Mouse (Mus musculus): ENCODE results near the gene Krtcap2. TPM values are rescaled to one million over a fixed set of nuclear protein-coding genes. Genes with fewer than 3 reads are reported as not detected.
"Not testable (repeated sequence)": the region's sequence is repeated elsewhere in the genome, so short reads cannot be mapped to it uniquely, and the experiment has no call there.

Gene Krtcap2
- polyA plus RNA-seq, 1 experiment = 299 TPM

- H3K36me3 ChIP-seq (ENCODE audit: control insufficient read depth, insufficient read depth) = peaks cover 43% of the 10 kb centered on the region
Observed at GRCm38 (mm10) chr3:89210731-89211130, 35.0 kb upstream of the Krtcap2 start.

GRCm38 (mm10) chr3:89213803-89214530 is 31.8 kb upstream of the Krtcap2 start:
- peaks cover 11% of the 10 kb centered on the region for H3K79me3 ChIP-seq (ENCODE audit: low read depth)
- H3K27me3 ChIP-seq (ENCODE audit: control insufficient read depth, insufficient read depth, insufficient read length) = no peaks in the 10 kb centered on the region
- H3ac ChIP-seq (ENCODE audit: control insufficient read depth, insufficient read length, low read depth) = peak overlapping the region; percentile 86
- peaks cover 19% of the 10 kb centered on the region for H3K36me3 ChIP-seq (ENCODE audit: control insufficient read depth, insufficient read depth)
- H3K79me2 ChIP-seq (ENCODE audit: control insufficient read depth, insufficient read depth) = peaks cover 31% of the 10 kb centered on the region
- TF ChIP-seq MYOD1 (IDR thresholded peaks at IDR 0.05; ENCODE audit: control insufficient read depth, insufficient read length, low read depth) (no peak), FOSL1 (IDR thresholded peaks at IDR 0.05; ENCODE audit: insufficient read depth, low read length, poor library complexity, severe bottlenecking) (no peak), MAX (IDR thresholded peaks at IDR 0.05) (no peak), CTCF (IDR thresholded peaks at IDR 0.05; ENCODE audit: control insufficient read depth, insufficient read depth, insufficient read length) (no peak), CEBPB (IDR thresholded peaks at IDR 0.05; ENCODE audit: low read depth) (no peak), MYOG (IDR thresholded peaks at IDR 0.05; ENCODE audit: control insufficient read depth, extremely low read depth, insufficient read length) (no peak), USF1 (IDR thresholded peaks at IDR 0.05; ENCODE audit: low read depth) (no peak)
- peak overlapping the region; percentile 91 for H3K4me3 ChIP-seq (ENCODE audit: insufficient read depth, poor library complexity, severe bottlenecking)

More at GRCm38 (mm10) chr3:89210731-89211130, 35.0 kb upstream of the Krtcap2 start:
- no peak for TF ChIP-seq MYOD1 (IDR thresholded peaks at IDR 0.05; ENCODE audit: control insufficient read depth, insufficient read length, low read depth)
- TF ChIP-seq MYOG (IDR thresholded peaks at IDR 0.05; ENCODE audit: control insufficient read depth, extremely low read depth, insufficient read length) = no peak
- TF ChIP-seq USF1 (IDR thresholded peaks at IDR 0.05; ENCODE audit: low read depth) = no peak
- no peak for TF ChIP-seq MAX (IDR thresholded peaks at IDR 0.05)
- TF ChIP-seq CTCF (IDR thresholded peaks at IDR 0.05; ENCODE audit: control insufficient read depth, insufficient read depth, insufficient read length) = no peak
- no peaks in the 10 kb centered on the region for H3K27me3 ChIP-seq (ENCODE audit: control insufficient read depth, insufficient read depth, insufficient read length)
- peaks cover 31% of the 10 kb centered on the region for H3K79me2 ChIP-seq (ENCODE audit: control insufficient read depth, insufficient read depth)
- H3K79me3 ChIP-seq (ENCODE audit: low read depth) = peaks cover 11% of the 10 kb centered on the region
- H3ac ChIP-seq (ENCODE audit: control insufficient read depth, insufficient read length, low read depth) = no peak overlapping the region
- H3K4me3 ChIP-seq (ENCODE audit: insufficient read depth, poor library complexity, severe bottlenecking) = no peak overlapping the region

- H3K4me3 ChIP-seq (ENCODE audit: insufficient read depth, poor library complexity, severe bottlenecking) = peak within 1 kb of the TSS; percentile 91
- peaks cover 11% of the 10 kb centered on the region for H3K79me3 ChIP-seq (ENCODE audit: low read depth)
- H3ac ChIP-seq (ENCODE audit: control insufficient read depth, insufficient read length, low read depth) = peak within 1 kb of the TSS; percentile 86
- H3K27me3 ChIP-seq (ENCODE audit: control insufficient read depth, insufficient read depth, insufficient read length) = no peaks in the 10 kb centered on the region
- peaks cover 13% of the 10 kb centered on the region for H3K36me3 ChIP-seq (ENCODE audit: control insufficient read depth, insufficient read depth)
- TF ChIP-seq CTCF (IDR thresholded peaks at IDR 0.05; ENCODE audit: control insufficient read depth, insufficient read depth, insufficient read length) (no peak), CEBPB (IDR thresholded peaks at IDR 0.05; ENCODE audit: low read depth) (no peak)
- H3K79me2 ChIP-seq (ENCODE audit: control insufficient read depth, insufficient read depth) = peaks cover 31% of the 10 kb centered on the region
Observed at GRCm38 (mm10) chr3:89214681-89215411, 30.9 kb upstream of the Krtcap2 start, which contains the start of gene Thbs3. Thbs3 (plus strand) TSS chr3:89215180.

- Histone ChIP-seq H3K27me3 (ENCODE audit: control insufficient read depth, insufficient read depth, insufficient read length) (no peaks in the 10 kb centered on the region), H3K4me3 (ENCODE audit: insufficient read depth, poor library complexity, severe bottlenecking) (no peak overlapping the region), H3K36me3 (ENCODE audit: control insufficient read depth, insufficient read depth) (peaks cover 6% of the 10 kb centered on the region), H3K79me2 (ENCODE audit: control insufficient read depth, insufficient read depth) (peaks cover 29% of the 10 kb centered on the region), H3ac (ENCODE audit: control insufficient read depth, insufficient read length, low read depth) (no peak overlapping the region), H3K79me3 (ENCODE audit: low read depth) (peaks cover 11% of the 10 kb centered on the region)
- TF ChIP-seq CTCF (IDR thresholded peaks at IDR 0.05; ENCODE audit: control insufficient read depth, insufficient read depth, insufficient read length) = peak; percentile 67
- no peak for TF ChIP-seq MAX (IDR thresholded peaks at IDR 0.05)
- no peak for TF ChIP-seq MYOD1 (IDR thresholded peaks at IDR 0.05; ENCODE audit: control insufficient read depth, insufficient read length, low read depth)
- no peak for TF ChIP-seq CEBPB (IDR thresholded peaks at IDR 0.05; ENCODE audit: low read depth)
- no peak for TF ChIP-seq MYOG (IDR thresholded peaks at IDR 0.05; ENCODE audit: control insufficient read depth, extremely low read depth, insufficient read length)
Observed at GRCm38 (mm10) chr3:89215853-89216252, 29.9 kb upstream of the Krtcap2 start.

- peaks cover 23% of the 10 kb centered on the region for H3K79me2 ChIP-seq (ENCODE audit: control insufficient read depth, insufficient read depth)
- H3K4me3 ChIP-seq (ENCODE audit: insufficient read depth, poor library complexity, severe bottlenecking); H3K36me3 ChIP-seq (ENCODE audit: control insufficient read depth, insufficient read depth); H3K27me3 ChIP-seq (ENCODE audit: control insufficient read depth, insufficient read depth, insufficient read length); H3ac ChIP-seq (ENCODE audit: control insufficient read depth, insufficient read length, low read depth): not testable (repeated sequence)
- peaks cover 11% of the 10 kb centered on the region for H3K79me3 ChIP-seq (ENCODE audit: low read depth)
Observed at GRCm38 (mm10) chr3:89216407-89216806, 29.4 kb upstream of the Krtcap2 start.

GRCm38 (mm10) chr3:89218271-89218670 is 27.5 kb upstream of the Krtcap2 start:
- Histone ChIP-seq H3K36me3 (ENCODE audit: control insufficient read depth, insufficient read depth) (no peaks in the 10 kb centered on the region), H3K79me2 (ENCODE audit: control insufficient read depth, insufficient read depth) (peaks cover 5% of the 10 kb centered on the region), H3ac (ENCODE audit: control insufficient read depth, insufficient read length, low read depth) (no peak overlapping the region), H3K4me3 (ENCODE audit: insufficient read depth, poor library complexity, severe bottlenecking) (no peak overlapping the region), H3K27me3 (ENCODE audit: control insufficient read depth, insufficient read depth, insufficient read length) (no peaks in the 10 kb centered on the region), H3K79me3 (ENCODE audit: low read depth) (peaks cover 3% of the 10 kb centered on the region)
- no peak for TF ChIP-seq FOSL1 (IDR thresholded peaks at IDR 0.05; ENCODE audit: insufficient read depth, low read length, poor library complexity, severe bottlenecking)
- TF ChIP-seq MYOG (IDR thresholded peaks at IDR 0.05; ENCODE audit: control insufficient read depth, extremely low read depth, insufficient read length) = no peak
- TF ChIP-seq CEBPB (IDR thresholded peaks at IDR 0.05; ENCODE audit: low read depth) = no peak
- TF ChIP-seq MYOD1 (IDR thresholded peaks at IDR 0.05; ENCODE audit: control insufficient read depth, insufficient read length, low read depth) = no peak
- TF ChIP-seq USF1 (IDR thresholded peaks at IDR 0.05; ENCODE audit: low read depth) = no peak
- no peak for TF ChIP-seq CTCF (IDR thresholded peaks at IDR 0.05; ENCODE audit: control insufficient read depth, insufficient read depth, insufficient read length)
- TF ChIP-seq MAX (IDR thresholded peaks at IDR 0.05) = no peak
